Mouse (Mus musculus) brain, embryonic 14.5 days (tissue): Measurements from ENCODE around the gene Arl13b.

Experiments used
- CTCF ChIP-seq: fragments of 200-500 bp; IDR thresholded peaks from 2 replicates; pipeline ENCODE4 v1.5.1; 2012; ENCODE audit warnings: inconsistent platforms, mild to moderate bottlenecking, moderate library complexity, borderline replicate concordance; ENCODE audit not compliant: insufficient read depth, insufficient read length; ENCODE audit errors: extremely low read depth
- POLR2A ChIP-seq: fragments of 200-500 bp; IDR thresholded peaks from 2 replicates; pipeline ENCODE4 v1.6.1; 2012; ENCODE audit warnings: mild to moderate bottlenecking, inconsistent platforms, borderline replicate concordance; ENCODE audit not compliant: poor library complexity, insufficient read depth, insufficient read length, severe bottlenecking; ENCODE audit errors: extremely low read depth

GRCm38 (mm10) chr16:62855385-62855784 is 8.5 kb upstream of the Arl13b start:
- no peak for TF ChIP-seq POLR2A
- TF ChIP-seq CTCF = no peak
